Mouse (Mus musculus) myocyte (in vitro differentiated cells): ENCODE measurements at regions not wholly inside any gene's neighbourhood (a gene's known extent, or its start where the extent isn't known, plus 50 kb on each side); places are given as distances from the start of the nearest gene placed in this dataset.

Experiments used
- H3K27me3 ChIP-seq: one replicate; pipeline ENCODE4 v1.6.1; 2011; ENCODE audit not compliant: control insufficient read depth, insufficient read depth, insufficient read length
- H3K36me3 ChIP-seq: one replicate; pipeline ENCODE4 v1.6.1; 2011; ENCODE audit not compliant: control insufficient read depth, insufficient read depth
- H3K4me2 ChIP-seq: one replicate; pipeline ENCODE4 v1.6.1; 2011; ENCODE audit warnings: low read depth, control low read depth
- H3K4me3 ChIP-seq: one replicate; pipeline ENCODE4 v1.5.1; 2011; ENCODE audit warnings: mild to moderate bottlenecking, control low read depth, moderate library complexity
- H3K79me2 ChIP-seq: one replicate; pipeline ENCODE4 v1.6.1; 2011; ENCODE audit not compliant: control insufficient read depth, insufficient read depth
- H3ac ChIP-seq: one replicate; pipeline ENCODE4 v1.6.1; 2011; ENCODE audit not compliant: control insufficient read depth, insufficient read length
- CEBPB ChIP-seq: IDR thresholded peaks from 2 replicates; pipeline ENCODE4 v1.6.1; 2011; ENCODE audit warnings: mild to moderate bottlenecking, moderate library complexity; ENCODE audit not compliant: poor library complexity, insufficient read depth, severe bottlenecking
- E2F4 ChIP-seq: IDR thresholded peaks from one replicate; pipeline ENCODE4 v1.6.1; 2011; ENCODE audit warnings: mild to moderate bottlenecking, control low read depth, moderate library complexity; ENCODE audit not compliant: insufficient read depth
- MAX ChIP-seq: IDR thresholded peaks from one replicate; pipeline ENCODE4 v1.6.1; 2011; ENCODE audit warnings: low read depth, mild to moderate bottlenecking, control low read depth
- MYOD1 ChIP-seq, 3 experiments: IDR thresholded peaks; one replicate each; pipeline ENCODE4 v1.6.1; 2011; ENCODE audit warnings: control low read depth in 2 of 3, low read depth in 2 of 3, mild to moderate bottlenecking in 2 of 3, moderate library complexity in 1 of 3; ENCODE audit not compliant: insufficient read length in 2 of 3, control insufficient read depth in 1 of 3
- MYOG ChIP-seq, 3 experiments: IDR thresholded peaks; one replicate each; pipeline ENCODE4 v1.6.1; 2011; ENCODE audit warnings: control low read depth in 2 of 3, low read depth in 2 of 3, mild to moderate bottlenecking in 2 of 3; ENCODE audit not compliant: insufficient read length in 2 of 3, control insufficient read depth in 1 of 3, insufficient read depth in 1 of 3
- POLR2A ChIP-seq: IDR thresholded peaks from one replicate; pipeline ENCODE4 v1.6.1; 2011; ENCODE audit warnings: low read depth, mild to moderate bottlenecking, control low read depth, moderate library complexity; ENCODE audit not compliant: insufficient read length
- POLR2AphosphoS2 ChIP-seq: IDR thresholded peaks from one replicate; pipeline ENCODE4 v1.6.1; 2011; ENCODE audit warnings: low read depth, control low read depth; ENCODE audit not compliant: insufficient read length
- REST ChIP-seq: IDR thresholded peaks from one replicate; pipeline ENCODE4 v1.6.1; 2011; ENCODE audit warnings: mild to moderate bottlenecking, control low read depth, moderate library complexity; ENCODE audit not compliant: insufficient read depth, insufficient read length
- SRF ChIP-seq: IDR thresholded peaks from one replicate; pipeline ENCODE4 v1.6.1; 2011; ENCODE audit warnings: low read depth; ENCODE audit not compliant: control insufficient read depth, insufficient read length
- TCF12 ChIP-seq: IDR thresholded peaks from one replicate; pipeline ENCODE4 v1.6.1; 2011; ENCODE audit warnings: mild to moderate bottlenecking, control low read depth; ENCODE audit not compliant: poor library complexity, insufficient read depth, severe bottlenecking
- TCF3 ChIP-seq: IDR thresholded peaks from one replicate; pipeline ENCODE4 v1.6.1; 2011; ENCODE audit warnings: low read depth, control low read depth; ENCODE audit not compliant: insufficient read length
- USF1 ChIP-seq: IDR thresholded peaks from one replicate; pipeline ENCODE4 v1.6.1; 2011; ENCODE audit warnings: low read depth, mild to moderate bottlenecking, control low read depth, moderate library complexity

DNA sequence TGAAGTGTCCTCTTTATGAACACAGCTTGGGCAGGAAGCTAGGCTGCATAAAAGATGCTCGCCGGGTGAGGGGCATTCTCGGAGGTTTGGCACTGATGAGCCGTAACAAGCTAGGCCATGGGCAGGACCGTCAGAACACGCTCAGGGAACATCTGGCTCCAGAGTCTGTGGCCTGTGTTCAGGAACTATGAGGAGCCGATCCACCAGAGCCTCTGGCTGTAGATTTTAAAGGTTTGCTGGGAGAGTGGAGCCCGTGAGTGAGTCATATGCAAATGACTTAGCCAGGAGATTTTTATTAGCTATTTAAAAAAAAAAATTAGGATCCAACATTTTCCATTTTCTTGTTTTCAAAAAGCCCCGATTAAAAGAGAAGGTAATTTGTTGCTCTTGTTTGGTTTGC lies 126.4 kb downstream of the Katnal1 start:
- TF ChIP-seq MYOD1 (IDR thresholded peaks at IDR 0.05; ENCODE audit: control insufficient read depth in 1 of 3, insufficient read length in 2 of 3, low read depth in 2 of 3) (no peak), MYOG (IDR thresholded peaks at IDR 0.05; ENCODE audit: control insufficient read depth in 1 of 3, insufficient read depth in 1 of 3, insufficient read length in 2 of 3, low read depth in 2 of 3) (no peak), E2F4 (no peak), POLR2AphosphoS2 (no peak), CEBPB (no peak), USF1 (no peak), REST (no peak), TCF3 (no peak), SRF (no peak), TCF12 (no peak), MAX (no peak), POLR2A (no peak)
- no peak overlapping the region for H3K4me3 ChIP-seq
- no peaks in the 10 kb centered on the region for H3K79me2 ChIP-seq
- H3K27me3 ChIP-seq = no peaks in the 10 kb centered on the region
- no peak overlapping the region for H3K4me2 ChIP-seq
- no peak overlapping the region for H3ac ChIP-seq
- no peaks in the 10 kb centered on the region for H3K36me3 ChIP-seq

- Histone ChIP-seq H3ac (no peak overlapping the region), H3K4me2 (no peak overlapping the region), H3K36me3 (no peaks in the 10 kb centered on the region), H3K79me2 (no peaks in the 10 kb centered on the region), H3K4me3 (no peak overlapping the region), H3K27me3 (no peaks in the 10 kb centered on the region)
- TF ChIP-seq POLR2AphosphoS2 (no peak), SRF (no peak), MAX (no peak), POLR2A (no peak), TCF12 (no peak), REST (no peak), E2F4 (no peak), TCF3 (no peak)
Measured at GRCm38 (mm10) chr5:148798541-148798940, 130.6 kb downstream of the Katnal1 start.

DNA sequence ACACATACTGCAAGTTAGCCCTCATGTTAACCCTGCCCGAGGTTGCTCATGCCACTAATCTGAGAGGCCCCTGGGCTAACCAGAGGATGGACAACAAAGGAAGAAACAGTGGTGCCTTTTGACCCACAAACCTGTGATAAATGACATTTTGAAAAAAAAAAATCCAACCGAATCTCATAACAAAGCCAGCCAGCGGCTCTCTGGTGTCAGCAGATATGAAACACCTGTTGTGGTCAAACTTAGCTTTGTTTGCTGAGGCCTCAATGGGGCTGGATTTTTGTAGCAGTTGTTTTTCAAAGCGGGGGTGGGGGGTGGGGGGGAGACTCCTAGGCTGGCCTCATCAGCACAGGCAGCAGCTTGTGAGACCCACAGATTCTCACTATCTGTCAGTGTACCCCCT lies 133.0 kb downstream of the Katnal1 start:
- peak in 1 of 3 experiments; percentile 34 for TF ChIP-seq MYOG (IDR thresholded peaks at IDR 0.05; ENCODE audit: control insufficient read depth in 1 of 3, insufficient read depth in 1 of 3, insufficient read length in 2 of 3, low read depth in 2 of 3)
- TF ChIP-seq TCF3 = no peak
- TF ChIP-seq E2F4 = no peak
- no peak for TF ChIP-seq POLR2AphosphoS2
- TF ChIP-seq CEBPB = no peak
- TF ChIP-seq TCF12 = peak; percentile 10
- TF ChIP-seq SRF = no peak
- TF ChIP-seq MYOD1 (IDR thresholded peaks at IDR 0.05; ENCODE audit: control insufficient read depth in 1 of 3, insufficient read length in 2 of 3, low read depth in 2 of 3) = peak in 1 of 3 experiments; percentile 37
- TF ChIP-seq USF1 = no peak
- Histone ChIP-seq H3K36me3 (no peaks in the 10 kb centered on the region), H3K27me3 (no peaks in the 10 kb centered on the region)

GRCm38 (mm10) chr5:148794465-148794864 lies 134.7 kb downstream of the Katnal1 start:
- Histone ChIP-seq H3K4me2 (no peak overlapping the region), H3K4me3 (no peak overlapping the region), H3ac (no peak overlapping the region), H3K27me3 (no peaks in the 10 kb centered on the region), H3K36me3 (no peaks in the 10 kb centered on the region), H3K79me2 (no peaks in the 10 kb centered on the region)
- TF ChIP-seq MYOG (IDR thresholded peaks at IDR 0.05; ENCODE audit: control insufficient read depth in 1 of 3, insufficient read depth in 1 of 3, insufficient read length in 2 of 3, low read depth in 2 of 3) = no peak

More for the DNA sequence above, 133.0 kb downstream of the Katnal1 start:
- Histone ChIP-seq H3ac (no peak overlapping the region), H3K79me2 (no peaks in the 10 kb centered on the region), H3K4me2 (no peak overlapping the region), H3K4me3 (no peak overlapping the region)

DNA sequence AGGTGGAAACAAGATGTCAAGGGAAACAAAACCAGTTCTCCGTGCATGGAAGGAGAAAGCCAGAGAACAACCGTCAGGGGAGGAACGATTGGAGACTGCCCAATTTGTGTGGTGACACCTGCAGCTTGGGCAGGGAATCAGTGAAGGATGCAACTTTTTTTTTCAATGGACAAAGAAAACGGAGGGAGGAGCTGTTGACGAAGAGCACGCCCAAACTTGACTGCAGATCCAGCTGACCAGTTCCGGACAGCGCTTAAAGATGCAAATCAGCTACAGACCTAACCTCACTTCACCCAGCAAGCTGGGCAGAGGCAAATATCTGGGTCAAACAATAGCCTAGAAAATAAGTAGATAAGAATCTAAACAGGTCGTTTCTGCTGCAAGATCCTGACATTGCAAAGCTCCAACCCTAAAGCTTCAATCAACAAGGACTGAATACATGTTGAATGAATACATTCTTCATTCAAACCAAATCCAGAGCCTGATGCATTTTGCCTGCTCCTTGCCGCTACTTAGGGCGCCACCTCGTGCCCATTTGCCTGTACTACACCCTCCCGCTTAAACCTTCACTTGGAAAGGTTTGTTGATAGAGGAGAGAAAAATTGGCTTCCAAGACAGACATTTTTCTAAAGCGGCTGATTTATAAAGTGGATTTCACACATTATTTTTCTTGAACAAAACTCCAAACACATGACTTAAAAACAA lies 136.2 kb downstream of the Katnal1 start:
- Histone ChIP-seq H3K36me3 (no peaks in the 10 kb centered on the region), H3K4me2 (no peak overlapping the region), H3ac (no peak overlapping the region), H3K4me3 (no peak overlapping the region), H3K79me2 (no peaks in the 10 kb centered on the region), H3K27me3 (no peaks in the 10 kb centered on the region)
- TF ChIP-seq CEBPB (no peak), TCF12 (no peak), TCF3 (no peak), SRF (no peak), POLR2AphosphoS2 (no peak), E2F4 (no peak), MAX (no peak), USF1 (no peak), REST (no peak), MYOG (IDR thresholded peaks at IDR 0.05; ENCODE audit: control insufficient read depth in 1 of 3, insufficient read depth in 1 of 3, insufficient read length in 2 of 3, low read depth in 2 of 3) (no peak), POLR2A (no peak), MYOD1 (IDR thresholded peaks at IDR 0.05; ENCODE audit: control insufficient read depth in 1 of 3, insufficient read length in 2 of 3, low read depth in 2 of 3) (no peak)
